In genomic region chr13:37442058-37442457, GRCm38 (mm10) we compare ENCODE assay signal across 18 mouse cellular contexts.
DNase-seq lines count a peak whose midpoint lies in the region; ATAC-seq and TF ChIP-seq lines count a peak whose summit lies in the region.
"Had no signal": no experiment of that assay in that cellular context is flagged by ENCODE, and none has a peak within 500 bp of the region (broad histone marks: within the 10 kb centered on the region; RNA-seq: fewer than 3 reads in every experiment).

No protein-coding gene starts in this region.

- no peak overlapping the region for H3K4me2 ChIP-seq in lung, embryonic 14.5 days
- H3K4me2 ChIP-seq in heart, embryonic 12.5 days = no peak overlapping the region
- no peak overlapping the region for H3K4me2 ChIP-seq in midbrain, embryonic 14.5 days (ENCODE audit: low read length)
- no peak overlapping the region for H3K4me2 ChIP-seq in hindbrain, embryonic 11.5 days (replicated peaks; ENCODE audit: low read depth, low read length)
- H3K4me2 ChIP-seq: forebrain, embryonic 15.5 days; liver, embryonic 13.5 days; midbrain, embryonic 13.5 days had no signal

- no peak for ATAC-seq in lung, embryonic 14.5 days (ENCODE audit: insufficient read depth)
- ATAC-seq in heart, embryonic 12.5 days (ENCODE audit: insufficient number of reproducible peaks, low FRiP score) = peak; percentile 51
- peak; percentile 57 for ATAC-seq in megakaryocyte-erythroid progenitor cell, adult 5-6 weeks (replicated peaks; ENCODE audit: low FRiP score, low TSS enrichment, poor library complexity, severe bottlenecking)
- ATAC-seq in midbrain, embryonic 14.5 days (ENCODE audit: low FRiP score, low TSS enrichment) = no peak
- no peak for ATAC-seq in hindbrain, embryonic 11.5 days (ENCODE audit: low FRiP score)
- ATAC-seq: forebrain, embryonic 15.5 days; intestine, embryonic 16.5 days; midbrain, embryonic 13.5 days had no signal

- no peak for TF ChIP-seq CTCF in lung, embryonic 14.5 days (IDR thresholded peaks at IDR 0.05; ENCODE audit: low read depth)

- H3K4me3 ChIP-seq in lung, embryonic 14.5 days (ENCODE audit: low read depth, low read length) = no peak overlapping the region
- no peak overlapping the region for H3K4me3 ChIP-seq in heart, embryonic 12.5 days
- no peak overlapping the region for H3K4me3 ChIP-seq in midbrain, embryonic 14.5 days (replicated peaks; ENCODE audit: low read depth, low read length)
- no peak overlapping the region for H3K4me3 ChIP-seq in hindbrain, embryonic 11.5 days (ENCODE audit: low read depth, low read length)
- H3K4me3 ChIP-seq: forebrain, embryonic 15.5 days; hindbrain, embryonic 10.5 days; limb, embryonic 10.5 days; liver, embryonic 13.5 days; midbrain, embryonic 13.5 days had no signal

- H3K9ac ChIP-seq in lung, embryonic 14.5 days = no peak overlapping the region
- H3K9ac ChIP-seq in heart, embryonic 12.5 days = no peak overlapping the region
- H3K9ac ChIP-seq in midbrain, embryonic 14.5 days (replicated peaks; ENCODE audit: low read length) = no peak overlapping the region
- no peak overlapping the region for H3K9ac ChIP-seq in hindbrain, embryonic 11.5 days (ENCODE audit: low read depth, low read length)
- H3K9ac ChIP-seq: forebrain, embryonic 15.5 days; liver, embryonic 13.5 days; midbrain, embryonic 13.5 days had no signal

- no peaks in the 10 kb centered on the region for H3K9me3 ChIP-seq in lung, embryonic 14.5 days (ENCODE audit: low read depth, low read length)
- no peaks in the 10 kb centered on the region for H3K9me3 ChIP-seq in heart, embryonic 12.5 days (replicated peaks)
- H3K9me3 ChIP-seq in midbrain, embryonic 14.5 days (ENCODE audit: control insufficient read depth, low read length) = no peaks in the 10 kb centered on the region
- no peaks in the 10 kb centered on the region for H3K9me3 ChIP-seq in hindbrain, embryonic 11.5 days (ENCODE audit: control insufficient read depth, low read length)
- H3K9me3 ChIP-seq: forebrain, embryonic 15.5 days; hindbrain, embryonic 10.5 days; limb, embryonic 10.5 days; liver, embryonic 13.5 days; midbrain, embryonic 13.5 days had no signal

- H3K27me3 ChIP-seq in lung, embryonic 14.5 days (ENCODE audit: insufficient read depth, low read length) = no peaks in the 10 kb centered on the region; the same call in 1 of the 2 replicates
- H3K27me3 ChIP-seq in heart, embryonic 12.5 days (replicated peaks) = peaks cover 4% of the 10 kb centered on the region; the same call in 1 of the 2 replicates
- H3K27me3 ChIP-seq in midbrain, embryonic 14.5 days (ENCODE audit: control insufficient read depth, insufficient read depth, low read length) = no peaks in the 10 kb centered on the region
- peaks cover 2% of the 10 kb centered on the region for H3K27me3 ChIP-seq in hindbrain, embryonic 11.5 days (ENCODE audit: control insufficient read depth, insufficient read depth, low read length)
- H3K27me3 ChIP-seq: liver, embryonic 13.5 days had no signal

- peaks cover 7% of the 10 kb centered on the region; the same call in 1 of the 2 replicates for H3K4me1 ChIP-seq in lung, embryonic 14.5 days (ENCODE audit: insufficient read depth)
- H3K4me1 ChIP-seq in heart, embryonic 12.5 days (replicated peaks) = peaks cover 21% of the 10 kb centered on the region
- no peaks in the 10 kb centered on the region for H3K4me1 ChIP-seq in midbrain, embryonic 14.5 days (ENCODE audit: control insufficient read depth, insufficient read depth, low read length)
- no peaks in the 10 kb centered on the region for H3K4me1 ChIP-seq in hindbrain, embryonic 11.5 days (replicated peaks; ENCODE audit: control insufficient read depth, insufficient read depth, low read length)
- H3K4me1 ChIP-seq: forebrain, embryonic 15.5 days had no signal

- 20% methylated on average over 4 of the region's 4 CpGs for WGBS in lung, embryonic 14.5 days
- 13% methylated on average over 4 of the region's 4 CpGs for WGBS in heart, embryonic 12.5 days
- WGBS in midbrain, embryonic 14.5 days = 18% methylated on average over 4 of the region's 4 CpGs
- WGBS in hindbrain, embryonic 11.5 days = 21% methylated on average over 4 of the region's 4 CpGs

- H3K36me3 ChIP-seq in lung, embryonic 14.5 days (ENCODE audit: insufficient read depth) = no peaks in the 10 kb centered on the region
- no peaks in the 10 kb centered on the region for H3K36me3 ChIP-seq in heart, embryonic 12.5 days
- no peaks in the 10 kb centered on the region for H3K36me3 ChIP-seq in midbrain, embryonic 14.5 days (ENCODE audit: control insufficient read depth, insufficient read depth, low read length)
- no peaks in the 10 kb centered on the region for H3K36me3 ChIP-seq in hindbrain, embryonic 11.5 days (ENCODE audit: control insufficient read depth, insufficient read depth, low read length)
- H3K36me3 ChIP-seq: forebrain, embryonic 15.5 days; hindbrain, embryonic 10.5 days; limb, embryonic 10.5 days; liver, embryonic 13.5 days; midbrain, embryonic 13.5 days had no signal

- DNase-seq in adrenal gland, postnatal 10 days = peak; percentile 12
- DNase-seq in adrenal gland, postnatal 4 days (ENCODE audit: low spot score in 2 of 2) = no peak
- DNase-seq in lung, embryonic 14.5 days = no peak
- no peak for DNase-seq in lung, postnatal 10 days
- no peak for DNase-seq in midbrain, embryonic 14.5 days
- DNase-seq in hindbrain, embryonic 11.5 days (ENCODE audit: low spot score) = no peak
- DNase-seq: cerebellum, adult 18-20 months; gastrocnemius, postnatal 10 days; layer of hippocampus, postnatal 36 days; liver, embryonic 13.5 days; thymus, postnatal 14 days had no signal

- peak overlapping the region; percentile 48; the same call in 1 of the 2 replicates for H3K27ac ChIP-seq in lung, embryonic 14.5 days (ENCODE audit: low read depth)
- no peak overlapping the region for H3K27ac ChIP-seq in heart, embryonic 12.5 days (ENCODE audit: poor library complexity, severe bottlenecking)
- no peak overlapping the region for H3K27ac ChIP-seq in midbrain, embryonic 14.5 days (replicated peaks; ENCODE audit: low read depth, low read length)
- no peak overlapping the region for H3K27ac ChIP-seq in hindbrain, embryonic 11.5 days (ENCODE audit: low read depth, low read length)
- H3K27ac ChIP-seq: forebrain, embryonic 15.5 days; hindbrain, embryonic 10.5 days; liver, embryonic 13.5 days; midbrain, embryonic 13.5 days had no signal

Comparison
In these comparisons a context has a peak if more than half of its experiments do, and no peak if none do; other contexts are left out.
1. ATAC-seq: peak in heart, embryonic 12.5 days (single experiment) and megakaryocyte-erythroid progenitor cell, adult 5-6 weeks (single experiment); none in lung, embryonic 14.5 days (single experiment), midbrain, embryonic 14.5 days (single experiment) and hindbrain, embryonic 11.5 days (single experiment).